Mouse (Mus musculus) regulatory T cell (primary cell): Measurements from ENCODE around the gene Mical3.

Experiments
- in situ Hi-C: fragments of 300-600 bp; cut with MboI, MseI; formaldehyde crosslinking; loops from one replicate; pipeline ENCODE4 v1.15.1; 2025; ENCODE audit warnings: high pct_unique_total_duplicates

Mical3 gene

GRCm38 (mm10) chr6:121055496-121055895, 75.3 kb downstream of the Mical3 start:
- in situ Hi-C loops = no loop called here

- in situ Hi-C loops = no loop called here
Observed at GRCm38 (mm10) chr6:121054908-121055307, 75.9 kb downstream of the Mical3 start.

GRCm38 (mm10) chr6:121054340-121054739, 76.5 kb downstream of the Mical3 start:
- in situ Hi-C loops = no loop called here

GRCm38 (mm10) chr6:121053585-121054112, 77.2 kb downstream of the Mical3 start:
- in situ Hi-C loops = no loop called here

- in situ Hi-C loops = no loop called here
Observed at GRCm38 (mm10) chr6:121051972-121052629, 78.7 kb downstream of the Mical3 start.

- in situ Hi-C loops = no loop called here
Observed at GRCm38 (mm10) chr6:121051411-121051810, 79.4 kb downstream of the Mical3 start.

- in situ Hi-C loops = no loop called here
Observed at GRCm38 (mm10) chr6:121048696-121049095, 82.1 kb downstream of the Mical3 start.

GRCm38 (mm10) chr6:121045345-121046080, 85.3 kb downstream of the Mical3 start:
- in situ Hi-C loops = no loop called here

GRCm38 (mm10) chr6:121043434-121044189, 87.2 kb downstream of the Mical3 start:
- in situ Hi-C loops = no loop called here

- in situ Hi-C loops = no loop called here
Observed at GRCm38 (mm10) chr6:121039719-121040118, 91.1 kb downstream of the Mical3 start.

- in situ Hi-C loops = no loop called here
Observed at GRCm38 (mm10) chr6:121039286-121039685, 91.5 kb downstream of the Mical3 start.

GRCm38 (mm10) chr6:121037086-121037485, 93.7 kb downstream of the Mical3 start:
- in situ Hi-C loops = no loop called here

GRCm38 (mm10) chr6:121035929-121036328, 94.9 kb downstream of the Mical3 start:
- in situ Hi-C loops = no loop called here

- in situ Hi-C loops = no loop called here
Observed at GRCm38 (mm10) chr6:121035268-121035667, 95.5 kb downstream of the Mical3 start.

GRCm38 (mm10) chr6:121033250-121033649, 97.5 kb downstream of the Mical3 start:
- in situ Hi-C loops = no loop called here

- in situ Hi-C loops = no loop called here
Observed at GRCm38 (mm10) chr6:121031370-121031769, 99.4 kb downstream of the Mical3 start.

- in situ Hi-C loops = no loop called here
Observed at GRCm38 (mm10) chr6:121029897-121030589, 100.8 kb downstream of the Mical3 start.

- in situ Hi-C loops = no loop called here
Observed at GRCm38 (mm10) chr6:121028514-121028913, 102.3 kb downstream of the Mical3 start.

- in situ Hi-C loops = no loop called here
Observed at GRCm38 (mm10) chr6:121027314-121027713, 103.5 kb downstream of the Mical3 start.

- in situ Hi-C loops = no loop called here
Observed at GRCm38 (mm10) chr6:121026866-121027265, 103.9 kb downstream of the Mical3 start.

GRCm38 (mm10) chr6:121026019-121026584, 104.7 kb downstream of the Mical3 start:
- in situ Hi-C loops = no loop called here
